Mouse (Mus musculus) monocyte, adult 2 months (primary cell): Measurements from ENCODE around the gene Tomm7.
"Not testable (repeated sequence)": the region's sequence is repeated elsewhere in the genome, so short reads cannot be mapped to it uniquely, and the experiment has no call there.

Experiments
- DNase-seq, 2 experiments: peaks; one replicate each; pipeline ENCODE4 v3.0.0; 2022; ENCODE audit warnings: low spot score in 2 of 2, low read depth in 1 of 2

Tomm7 gene

GRCm38 (mm10) chr5:23852916-23853315 is 9.0 kb upstream of the Tomm7 start:
- DNase-seq, result peak in 1 of 2 experiments; percentile 14

- not testable (repeated sequence) for DNase-seq
These were observed 7.2 kb upstream of the Tomm7 start for GRCm38 (mm10) chr5:23851160-23851555.

DNA sequence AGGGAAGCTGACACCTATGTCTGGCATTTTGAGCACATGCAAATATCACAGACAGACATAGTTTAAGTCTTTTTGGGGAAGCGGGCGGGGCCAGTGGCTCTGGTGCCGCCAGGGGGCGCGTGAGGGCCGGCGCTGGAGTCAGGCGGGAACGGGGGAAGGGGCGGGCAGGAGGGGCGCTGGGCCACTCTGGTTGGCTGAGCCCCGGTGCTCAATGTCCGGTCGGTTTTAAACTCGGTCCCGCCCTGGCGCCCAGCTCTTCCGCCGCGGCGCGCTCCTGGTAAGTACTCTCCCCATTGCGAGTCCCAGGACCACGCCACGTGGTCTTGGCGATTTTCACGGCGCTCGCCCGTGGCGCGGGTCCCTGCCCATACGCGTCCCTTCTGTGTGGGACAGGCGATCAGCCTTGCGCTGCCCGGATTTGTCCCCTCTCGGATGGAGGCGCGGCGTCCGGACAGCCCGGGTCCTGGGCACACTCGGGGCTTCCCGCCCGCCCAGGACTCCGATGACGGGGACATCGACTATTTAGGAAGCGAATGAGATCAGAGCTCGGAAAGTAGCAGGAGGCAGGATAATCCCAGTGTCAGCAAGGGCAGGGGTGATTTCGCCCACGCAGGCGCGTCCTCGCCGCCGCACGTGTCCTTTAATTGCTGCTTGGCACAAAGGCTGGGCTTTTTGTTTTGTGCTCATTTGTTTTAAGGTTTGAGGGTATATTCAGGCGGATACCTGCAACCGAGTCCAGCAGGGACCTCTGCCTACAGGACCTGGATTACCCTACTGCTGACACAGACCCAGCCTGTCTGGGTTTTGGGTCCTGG is 6.6 kb upstream of the Tomm7 start:
- peak; percentile 71 to 90 for DNase-seq

GRCm38 (mm10) chr5:23845141-23845540 is 1.2 kb upstream of the Tomm7 start:
- no peak for DNase-seq

- no peak for DNase-seq
These were observed 525 bp upstream of the Tomm7 start for GRCm38 (mm10) chr5:23844531-23844841.

GRCm38 (mm10) chr5:23838158-23838557 is 5.8 kb downstream of the Tomm7 start:
- no peak for DNase-seq

- DNase-seq, result not testable (repeated sequence)
These were observed 8.3 kb downstream of the Tomm7 start for GRCm38 (mm10) chr5:23835691-23836090.

GRCm38 (mm10) chr5:23830897-23831752 is 12.8 kb downstream of the Tomm7 start:
- DNase-seq, result no peak

- peak in 1 of 2 experiments; percentile 47 for DNase-seq
These were observed 17.5 kb downstream of the Tomm7 start for GRCm38 (mm10) chr5:23826321-23827004.

DNA sequence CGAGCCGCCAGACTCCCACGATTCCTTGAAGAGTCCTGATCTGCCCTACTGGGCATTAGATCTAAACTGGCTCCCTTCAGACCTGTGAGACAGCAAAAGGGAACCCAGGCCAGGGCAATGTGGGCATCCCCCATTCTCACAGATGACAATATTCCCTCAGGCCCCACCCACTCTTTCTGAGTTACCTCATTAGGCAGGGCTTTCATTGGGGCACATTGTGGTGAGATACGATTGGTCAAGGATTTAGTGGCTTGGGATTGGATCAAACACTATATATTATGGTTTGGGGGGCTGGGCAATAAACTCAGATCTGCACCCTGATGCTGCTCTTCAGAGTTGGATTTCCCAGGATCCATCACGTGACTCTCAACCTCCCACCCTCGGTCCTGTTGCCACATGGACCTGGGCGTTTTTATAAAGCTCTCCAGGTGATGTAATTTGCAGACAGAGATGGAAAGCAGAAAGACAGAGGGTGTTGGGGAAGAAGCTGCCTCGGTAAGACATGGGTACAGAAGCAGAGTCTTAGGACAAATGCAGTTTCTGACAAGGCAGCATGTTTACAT is 19.7 kb downstream of the Tomm7 start:
- DNase-seq, result no peak

DNA sequence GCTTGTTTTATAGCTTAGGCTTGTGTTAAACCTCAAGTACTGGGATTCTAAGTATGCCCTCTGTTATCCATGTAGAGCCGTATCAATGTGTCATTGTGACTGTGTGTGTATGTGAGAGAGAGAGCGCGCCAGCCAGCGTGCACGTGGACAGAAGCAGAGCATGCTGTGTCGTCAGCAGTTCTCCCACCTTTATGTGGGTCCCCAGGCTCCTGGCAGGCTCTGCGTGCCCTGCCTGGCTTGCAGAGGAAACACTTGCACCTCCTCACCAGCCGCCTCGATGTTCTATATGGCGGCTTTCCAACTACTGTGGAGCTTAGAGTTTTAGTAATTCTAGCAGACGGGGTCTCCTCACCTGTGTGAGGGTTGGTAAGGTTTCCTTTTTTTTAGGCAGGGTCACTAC is 21.7 kb downstream of the Tomm7 start:
- no peak for DNase-seq

GRCm38 (mm10) chr5:23816681-23817080 is 27.3 kb downstream of the Tomm7 start:
- DNase-seq, result no peak

GRCm38 (mm10) chr5:23814841-23815240 is 29.1 kb downstream of the Tomm7 start:
- no peak for DNase-seq

DNA sequence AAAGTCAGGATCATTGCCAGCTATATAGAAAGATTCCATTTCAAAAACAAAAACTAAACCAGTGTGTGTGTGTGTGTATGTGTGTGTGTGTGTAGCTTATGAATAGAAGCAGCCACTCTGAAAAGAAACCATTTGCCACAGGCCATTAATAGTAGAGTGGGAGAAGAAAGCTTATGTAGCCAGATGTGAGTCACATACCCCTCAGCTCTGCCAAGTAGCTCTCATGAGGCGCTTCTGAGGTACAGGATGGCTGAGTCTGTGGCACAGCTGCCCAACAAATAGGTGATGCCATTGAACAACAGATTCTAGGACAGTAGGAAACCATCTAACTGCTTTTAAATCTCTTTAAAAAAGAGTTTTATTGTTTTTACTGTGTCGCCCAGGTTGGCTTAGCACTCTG is 51.2 kb downstream of the Tomm7 start:
- no peak for DNase-seq

- no peak for DNase-seq
These were observed 54.8 kb downstream of the Tomm7 start for GRCm38 (mm10) chr5:23789078-23789612.
